Mouse (Mus musculus) left cerebral cortex, adult 6 months (tissue): ENCODE data around the gene Zfp442. TPM values are rescaled to one million over a fixed set of nuclear protein-coding genes. Genes with fewer than 3 reads are reported as not detected.

ENCODE experiments used
- long read RNA-seq, 2 experiments: library from polyadenylated mRNA; unstranded; transcript quantifications; one replicate each; pipeline ENCODE4 v2.0.0; 2019 to 2020
- polyA plus RNA-seq: library from polyadenylated mRNA; unstranded; fragments of <200 nt; fragmentation: Nextera tagmentation; gene quantifications from 2 replicates; pipeline ENCODE4 v1.2.3, GENCODE M21; 2021

Zfp442 gene
- 2.5 and 3.4 TPM in 2 replicates for polyA plus RNA-seq
- long read RNA-seq, experiment 1, transcript Zfp442-201 (4 exons, 2,922 nt), result major isoform, 20 of 21 reads
- long read RNA-seq, experiment 1, partial matches to known transcripts, result 1 of 21 reads
- long read RNA-seq, experiment 1, other reads (novel, unspliced or antisense), result 0 of 21 reads
- long read RNA-seq, experiment 2, transcript Zfp442-201 (4 exons, 2,922 nt), result major isoform, 5 of 5 reads
- long read RNA-seq, experiment 2, partial matches to known transcripts, result 0 of 5 reads
- long read RNA-seq, experiment 2, other reads (novel, unspliced or antisense), result 0 of 5 reads

GRCm38 (mm10) chr2:150451180-150451919 lies at the start of gene Zfp442:
Gene Zfp442 (minus strand): TSS chr2:150451486.

GRCm38 (mm10) chr2:150484939-150485778 lies 33.9 kb upstream of the Zfp442 start, which contains the start of gene Zfp345:
Gene Zfp345 (minus strand): TSS chr2:150485091.

GRCm38 (mm10) chr2:150362113-150362877 lies 89.0 kb downstream of the Zfp442 start, which contains the start of gene 3300002I08Rik:
Gene 3300002I08Rik (minus strand): TSS chr2:150362765.

Other genes with a start within 250 kb of the Zfp442 start
- gene Zfp937, start 233.4 kb downstream of the Zfp442 start, polyA plus RNA-seq, result 3.5 and 4.9 TPM in 2 replicates
- gene Gm21994, start 195.9 kb downstream of the Zfp442 start, polyA plus RNA-seq, result 0.63 and 0.90 TPM in 2 replicates
- gene Gm14124, start 194.0 kb downstream of the Zfp442 start, polyA plus RNA-seq, result not detected in 2 replicates
- gene Gm10130, start 127.8 kb downstream of the Zfp442 start, polyA plus RNA-seq, result 0.65 TPM in 1 of 2 replicates, not detected in the other
- 3.2 and 5.0 TPM in 2 replicates for gene 3300002I08Rik, start 88.7 kb downstream of the Zfp442 start, polyA plus RNA-seq
- not detected in 2 replicates for gene Zfp345, start 33.6 kb upstream of the Zfp442 start, polyA plus RNA-seq
- gene Cst7, start 118.9 kb upstream of the Zfp442 start, polyA plus RNA-seq, result 0.76 and 1.3 TPM in 2 replicates
- gene Apmap, start 157.1 kb upstream of the Zfp442 start, polyA plus RNA-seq, result 36.9 and 48.1 TPM in 2 replicates
- gene Acss1, start 217.0 kb upstream of the Zfp442 start, polyA plus RNA-seq, result 18.1 and 28.1 TPM in 2 replicates
- 0.04 TPM in 1 of 2 replicates, not detected in the other for gene Vsx1, start 237.9 kb upstream of the Zfp442 start, polyA plus RNA-seq